ENCODE assay signal across 10 mouse cellular contexts in the genomic region with DNA sequence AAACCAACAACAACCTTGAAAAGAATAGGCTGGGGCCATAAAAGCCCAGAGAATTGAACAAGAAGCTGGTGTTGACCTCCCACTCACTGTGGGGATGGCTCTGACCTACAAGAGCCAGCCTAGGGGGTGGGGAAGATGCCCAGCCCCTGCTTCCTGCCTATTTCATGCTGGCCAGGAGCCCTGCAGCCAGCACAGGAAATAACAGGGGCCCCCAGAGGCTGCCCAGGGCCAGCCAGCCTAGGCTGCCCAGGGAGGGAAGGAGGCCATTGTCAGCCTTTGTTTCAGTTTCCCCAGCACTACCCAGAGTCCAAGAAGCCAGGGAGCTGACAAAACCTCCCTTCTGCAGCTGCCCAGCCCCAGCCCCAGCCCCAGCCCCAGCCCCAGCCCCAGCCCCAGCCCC.
A peak's percentile ranks its signal among the peaks of the same experiment; 100 is the strongest.
DNase-seq lines count a peak whose midpoint lies in the region; ATAC-seq lines count a peak whose summit lies in the region.
"Had no signal": no experiment of that assay in that cellular context is flagged by ENCODE, and none has a peak within 500 bp of the region (broad histone marks: within the 10 kb centered on the region; RNA-seq: fewer than 3 reads in every experiment).

No protein-coding gene starts in this region.

- ATAC-seq in intestine, embryonic 15.5 days: peak; percentile 49; the same call in 1 of the 2 replicates
- no peak for ATAC-seq in intestine, embryonic 16.5 days
- ATAC-seq in heart, embryonic 11.5 days (replicated peaks; ENCODE audit: insufficient number of reproducible peaks, low FRiP score, low TSS enrichment): peak; percentile 47; the same call in 1 of the 2 replicates
- ATAC-seq in neural tube, embryonic 12.5 days (ENCODE audit: low FRiP score, low read depth): no peak
- no peak for ATAC-seq in activated CD4-positive, CD25-positive, alpha-beta regulatory T cell, adult 4 months

- DNase-seq in kidney, postnatal 25 days: peak; percentile 39 to 67
- DNase-seq in natural killer cell, adult 2 months (ENCODE audit: low spot score in 2 of 2): no peak
- DNase-seq in urinary bladder, postnatal 10 days (ENCODE audit: low spot score): no peak
- DNase-seq: thymus, postnatal 36 days had no signal

- no peaks in the 10 kb centered on the region for H3K27me3 ChIP-seq in intestine, embryonic 15.5 days (replicated peaks)
- H3K27me3 ChIP-seq in intestine, embryonic 16.5 days (replicated peaks; ENCODE audit: control insufficient read depth, insufficient read depth, low read length): no peaks in the 10 kb centered on the region
- no peaks in the 10 kb centered on the region for H3K27me3 ChIP-seq in heart, embryonic 11.5 days (ENCODE audit: control insufficient read depth, insufficient read depth, low read length)
- H3K27me3 ChIP-seq in neural tube, embryonic 12.5 days (replicated peaks): no peaks in the 10 kb centered on the region
- H3K27me3 ChIP-seq: liver, embryonic 15.5 days had no signal

- no peak overlapping the region for H3K4me2 ChIP-seq in intestine, embryonic 15.5 days (replicated peaks)
- no peak overlapping the region for H3K4me2 ChIP-seq in intestine, embryonic 16.5 days (ENCODE audit: low read depth, low read length)
- H3K4me2 ChIP-seq in heart, embryonic 11.5 days: no peak overlapping the region
- H3K4me2 ChIP-seq in neural tube, embryonic 12.5 days (replicated peaks): 0 out of 2 replicates have a peak overlapping the region, but pooled peaks have one; percentile 22
- H3K4me2 ChIP-seq: liver, embryonic 15.5 days had no signal

- peaks cover 16% of the 10 kb centered on the region; the same call in 1 of the 2 replicates for H3K4me1 ChIP-seq in intestine, embryonic 15.5 days (replicated peaks)
- peaks cover 8% of the 10 kb centered on the region; the same call in 1 of the 2 replicates for H3K4me1 ChIP-seq in intestine, embryonic 16.5 days (ENCODE audit: control insufficient read depth, insufficient read depth, low read length)
- H3K4me1 ChIP-seq in heart, embryonic 11.5 days (ENCODE audit: control insufficient read depth, insufficient read depth, low read length): peaks cover 27% of the 10 kb centered on the region
- H3K4me1 ChIP-seq in neural tube, embryonic 12.5 days: peaks cover 55% of the 10 kb centered on the region

- no peaks in the 10 kb centered on the region for H3K36me3 ChIP-seq in intestine, embryonic 15.5 days
- H3K36me3 ChIP-seq in intestine, embryonic 16.5 days (ENCODE audit: control insufficient read depth, insufficient read depth, low read length): no peaks in the 10 kb centered on the region
- no peaks in the 10 kb centered on the region; the same call in 1 of the 2 replicates for H3K36me3 ChIP-seq in heart, embryonic 11.5 days (ENCODE audit: control insufficient read depth, insufficient read depth, low read length)
- H3K36me3 ChIP-seq in neural tube, embryonic 12.5 days: no peaks in the 10 kb centered on the region
- H3K36me3 ChIP-seq: liver, embryonic 15.5 days had no signal

- no peak overlapping the region for H3K27ac ChIP-seq in intestine, embryonic 15.5 days
- H3K27ac ChIP-seq in intestine, embryonic 16.5 days (ENCODE audit: low read length): no peak overlapping the region
- H3K27ac ChIP-seq in heart, embryonic 11.5 days (ENCODE audit: low read depth, low read length): peak overlapping the region; percentile 59
- H3K27ac ChIP-seq in neural tube, embryonic 12.5 days: peak overlapping the region; percentile 26; the same call in 1 of the 2 replicates
- H3K27ac ChIP-seq: liver, embryonic 15.5 days had no signal

- no peaks in the 10 kb centered on the region for H3K9me3 ChIP-seq in intestine, embryonic 15.5 days
- H3K9me3 ChIP-seq in intestine, embryonic 16.5 days (ENCODE audit: control insufficient read depth, low read length): no peaks in the 10 kb centered on the region
- no peaks in the 10 kb centered on the region for H3K9me3 ChIP-seq in heart, embryonic 11.5 days (replicated peaks; ENCODE audit: control insufficient read depth, low read length)
- H3K9me3 ChIP-seq in neural tube, embryonic 12.5 days: no peaks in the 10 kb centered on the region
- H3K9me3 ChIP-seq: liver, embryonic 15.5 days had no signal

- no peak overlapping the region for H3K4me3 ChIP-seq in intestine, embryonic 15.5 days (replicated peaks)
- H3K4me3 ChIP-seq in intestine, embryonic 16.5 days (ENCODE audit: low read length): no peak overlapping the region
- no peak overlapping the region for H3K4me3 ChIP-seq in heart, embryonic 11.5 days (ENCODE audit: low read depth, low read length)
- no peak overlapping the region for H3K4me3 ChIP-seq in neural tube, embryonic 12.5 days
- H3K4me3 ChIP-seq: liver, embryonic 15.5 days had no signal

- no peak overlapping the region for H3K9ac ChIP-seq in intestine, embryonic 15.5 days
- no peak overlapping the region for H3K9ac ChIP-seq in intestine, embryonic 16.5 days (ENCODE audit: low read depth, low read length)
- H3K9ac ChIP-seq in heart, embryonic 11.5 days (ENCODE audit: low read depth, low read length): 0 out of 2 replicates have a peak overlapping the region, but pooled peaks have one; percentile 39
- peak overlapping the region; percentile 47; the same call in 1 of the 2 replicates for H3K9ac ChIP-seq in neural tube, embryonic 12.5 days
- H3K9ac ChIP-seq: liver, embryonic 15.5 days had no signal

Comparison
In these comparisons a context has a peak if more than half of its experiments do, and no peak if none do; other contexts are left out.
1. ATAC-seq: peak in intestine, embryonic 15.5 days (single experiment) and heart, embryonic 11.5 days (single experiment); none in intestine, embryonic 16.5 days (single experiment), neural tube, embryonic 12.5 days (single experiment) and activated CD4-positive, CD25-positive, alpha-beta regulatory T cell, adult 4 months (single experiment).
2. H3K27ac ChIP-seq: peak in heart, embryonic 11.5 days (single experiment) and neural tube, embryonic 12.5 days (single experiment); none in intestine, embryonic 15.5 days (single experiment) and intestine, embryonic 16.5 days (single experiment).
3. H3K9ac ChIP-seq: peak in heart, embryonic 11.5 days (single experiment) and neural tube, embryonic 12.5 days (single experiment); none in intestine, embryonic 15.5 days (single experiment) and intestine, embryonic 16.5 days (single experiment).
4. DNase-seq: peak in kidney, postnatal 25 days (2 of 2); none in natural killer cell, adult 2 months (0 of 2) and urinary bladder, postnatal 10 days (single experiment).